Mouse (Mus musculus) liver, adult 2 months (tissue): Measurements from ENCODE around the gene Tshz2. TPM values are rescaled to one million over a fixed set of nuclear protein-coding genes. Genes with fewer than 3 reads are reported as not detected.

Source experiments
- DNase-seq: peaks from one replicate; pipeline ENCODE4 v3.0.0-alpha.2; 2011; ENCODE audit warnings: low read depth, low spot score; ENCODE audit errors: extremely low read depth
- H3K27ac ChIP-seq: fragments of 200-500 bp; replicated peaks from 2 replicates; pipeline ENCODE4 v1.5.1; 2012; ENCODE audit warnings: low read depth, mild to moderate bottlenecking, control low read depth, inconsistent platforms, low read length; ENCODE audit not compliant: insufficient read depth
- H3K27me3 ChIP-seq: fragments of 200-500 bp; 2 replicates; pipeline ENCODE4 v1.6.1; 2012; ENCODE audit warnings: mild to moderate bottlenecking, moderate library complexity, low read length, inconsistent platforms; ENCODE audit not compliant: control insufficient read depth, insufficient read depth
- H3K36me3 ChIP-seq: fragments of 200-500 bp; 2 replicates; pipeline ENCODE4 v1.6.1; 2012; ENCODE audit warnings: low read length, inconsistent platforms; ENCODE audit not compliant: control insufficient read depth, insufficient read depth
- H3K4me1 ChIP-seq: fragments of 200-500 bp; 2 replicates; pipeline ENCODE4 v1.6.1; 2011; ENCODE audit warnings: low read length; ENCODE audit not compliant: control insufficient read depth, insufficient read depth
- H3K4me3 ChIP-seq: fragments of 200-500 bp; 2 replicates; pipeline ENCODE4 v1.5.1; 2011; ENCODE audit warnings: low read depth, mild to moderate bottlenecking, control low read depth, low read length, moderate library complexity; ENCODE audit not compliant: insufficient read depth
- H3K79me2 ChIP-seq: fragments of 200-500 bp; 2 replicates; pipeline ENCODE4 v1.6.1; 2012; ENCODE audit warnings: inconsistent platforms, mild to moderate bottlenecking, low read length, moderate library complexity; ENCODE audit not compliant: control insufficient read depth, insufficient read depth
- H3K9ac ChIP-seq: fragments of 200-500 bp; 2 replicates; pipeline ENCODE4 v1.6.1; 2012; ENCODE audit warnings: low read depth, mild to moderate bottlenecking, control low read depth, inconsistent platforms, low read length
- CTCF ChIP-seq: fragments of 200-500 bp; IDR thresholded peaks from 2 replicates; pipeline ENCODE4 v1.5.1; 2011; ENCODE audit warnings: low read depth, low read length, control low read depth
- POLR2A ChIP-seq: fragments of 200-500 bp; IDR thresholded peaks from 2 replicates; pipeline ENCODE4 v1.6.1; 2011; ENCODE audit warnings: low read length, control low read depth; ENCODE audit not compliant: insufficient read depth; ENCODE audit errors: extremely low read depth
- WGBS: fragments of 180-500 bp; shearing (Covaris S2); methylation state at CpG from one replicate; pipeline ENCODE4 v1.1.7; 2018; 5-methylcytosine and 5-hydroxymethylcytosine counted together
- polyA plus RNA-seq: library from polyadenylated mRNA; depleted of rRNA; stranded (reverse); fragments of >200 nt; gene quantifications from 2 replicates; pipeline ENCODE4 v1.2.3, GENCODE M21; 2012
- total RNA-seq: library from RNA; depleted of rRNA; stranded (reverse); fragments of >200 nt; gene quantifications from 2 replicates; pipeline ENCODE4 v1.2.3, GENCODE M21; 2014

Gene Tshz2
- total and polyA plus RNA-seq, 2 experiments = 3.3 to 4.1 TPM

GRCm38 (mm10) chr2:170037346-170037745 is 404.5 kb downstream of the Tshz2 start:
- H3K4me1 ChIP-seq = no peaks in the 10 kb centered on the region
- no peak overlapping the region for H3K9ac ChIP-seq
- 84% methylated on average over 13 of the region's 13 CpGs for WGBS
- no peaks in the 10 kb centered on the region for H3K27me3 ChIP-seq
- H3K79me2 ChIP-seq = no peaks in the 10 kb centered on the region
- no peak overlapping the region for H3K4me3 ChIP-seq
- H3K36me3 ChIP-seq = no peaks in the 10 kb centered on the region
- TF ChIP-seq CTCF (no peak), POLR2A (no peak)
- no peak for DNase-seq
- no peak overlapping the region for H3K27ac ChIP-seq

- Histone ChIP-seq H3K9ac (no peak overlapping the region), H3K4me3 (no peak overlapping the region), H3K27me3 (no peaks in the 10 kb centered on the region), H3K4me1 (peaks cover 2% of the 10 kb centered on the region; the same call in 1 of the 2 replicates), H3K36me3 (no peaks in the 10 kb centered on the region), H3K27ac (no peak overlapping the region), H3K79me2 (no peaks in the 10 kb centered on the region)
- 95% methylated on average over 14 of the region's 14 CpGs for WGBS
- TF ChIP-seq POLR2A = no peak
- no peak for TF ChIP-seq CTCF
- DNase-seq = no peak
These were observed 407.0 kb downstream of the Tshz2 start for GRCm38 (mm10) chr2:170039772-170040171.

GRCm38 (mm10) chr2:170041101-170041500 is 408.3 kb downstream of the Tshz2 start:
- Histone ChIP-seq H3K79me2 (no peaks in the 10 kb centered on the region), H3K27me3 (no peaks in the 10 kb centered on the region), H3K4me1 (peaks cover 2% of the 10 kb centered on the region; the same call in 1 of the 2 replicates), H3K4me3 (no peak overlapping the region), H3K27ac (no peak overlapping the region), H3K36me3 (no peaks in the 10 kb centered on the region), H3K9ac (no peak overlapping the region)
- WGBS = 68% methylated on average over 9 of the region's 9 CpGs
- no peak for DNase-seq
- TF ChIP-seq CTCF (no peak), POLR2A (no peak)

- no peaks in the 10 kb centered on the region for H3K27me3 ChIP-seq
- WGBS = 80% methylated on average over 12 of the region's 12 CpGs
These were observed 409.8 kb downstream of the Tshz2 start for GRCm38 (mm10) chr2:170042471-170043213.

GRCm38 (mm10) chr2:170043290-170043689 is 410.5 kb downstream of the Tshz2 start:
- WGBS = 69% methylated on average over 8 of the region's 10 CpGs
- no peak for DNase-seq
- Histone ChIP-seq H3K27me3 (no peaks in the 10 kb centered on the region), H3K27ac (no peak overlapping the region), H3K79me2 (no peaks in the 10 kb centered on the region), H3K4me3 (no peak overlapping the region), H3K36me3 (no peaks in the 10 kb centered on the region), H3K4me1 (peaks cover 2% of the 10 kb centered on the region; the same call in 1 of the 2 replicates), H3K9ac (no peak overlapping the region)
- no peak for TF ChIP-seq POLR2A
- TF ChIP-seq CTCF = no peak

More at GRCm38 (mm10) chr2:170042471-170043213, 409.8 kb downstream of the Tshz2 start:
- no peak for DNase-seq
- Histone ChIP-seq H3K4me1 (peaks cover 2% of the 10 kb centered on the region; the same call in 1 of the 2 replicates), H3K4me3 (no peak overlapping the region), H3K36me3 (no peaks in the 10 kb centered on the region), H3K79me2 (no peaks in the 10 kb centered on the region), H3K27ac (no peak overlapping the region), H3K9ac (no peak overlapping the region)
- no peak for TF ChIP-seq CTCF
- no peak for TF ChIP-seq POLR2A

- H3K9ac ChIP-seq = no peak overlapping the region
- no peaks in the 10 kb centered on the region for H3K27me3 ChIP-seq
- H3K27ac ChIP-seq = no peak overlapping the region
- no peak for TF ChIP-seq POLR2A
- TF ChIP-seq CTCF = peak; percentile 37
- no peak for DNase-seq
- H3K4me1 ChIP-seq = peaks cover 2% of the 10 kb centered on the region; the same call in 1 of the 2 replicates
- 91% methylated on average over 11 of the region's 11 CpGs for WGBS
- H3K79me2 ChIP-seq = no peaks in the 10 kb centered on the region
- H3K36me3 ChIP-seq = no peaks in the 10 kb centered on the region
- H3K4me3 ChIP-seq = no peak overlapping the region
These were observed 413.1 kb downstream of the Tshz2 start for GRCm38 (mm10) chr2:170045896-170046295.
